Mouse (Mus musculus): ENCODE measurements at regions not wholly inside any gene's neighbourhood (a gene's known extent, or its start where the extent isn't known, plus 50 kb on each side); places are given as distances from the start of the nearest gene placed in this dataset.
"Not testable (repeated sequence)": the region's sequence is repeated elsewhere in the genome, so short reads cannot be mapped to it uniquely, and the experiment has no call there.

DNA sequence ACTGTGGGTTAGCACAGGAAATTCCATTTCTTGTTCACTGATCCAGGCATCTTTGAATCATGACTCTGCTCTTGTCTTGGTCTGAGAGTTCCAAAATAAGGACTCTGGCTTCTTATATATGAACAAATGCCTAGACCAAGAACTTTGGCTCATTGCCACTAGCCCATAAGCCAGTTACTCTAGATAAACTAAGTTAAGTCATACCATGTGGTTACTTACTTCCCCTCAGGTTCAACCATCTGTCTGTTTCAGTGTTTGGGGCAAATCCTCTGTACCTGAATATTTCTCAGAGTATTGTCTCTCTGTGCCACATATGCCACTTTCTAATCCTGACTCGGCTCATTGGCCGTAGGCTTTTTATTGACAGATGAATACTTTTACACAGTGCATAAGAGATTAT, 454.7 kb upstream of the Tbl1xr1 start:
- DNase-seq (ENCODE audit: extremely low spot score), result no peak

DNA sequence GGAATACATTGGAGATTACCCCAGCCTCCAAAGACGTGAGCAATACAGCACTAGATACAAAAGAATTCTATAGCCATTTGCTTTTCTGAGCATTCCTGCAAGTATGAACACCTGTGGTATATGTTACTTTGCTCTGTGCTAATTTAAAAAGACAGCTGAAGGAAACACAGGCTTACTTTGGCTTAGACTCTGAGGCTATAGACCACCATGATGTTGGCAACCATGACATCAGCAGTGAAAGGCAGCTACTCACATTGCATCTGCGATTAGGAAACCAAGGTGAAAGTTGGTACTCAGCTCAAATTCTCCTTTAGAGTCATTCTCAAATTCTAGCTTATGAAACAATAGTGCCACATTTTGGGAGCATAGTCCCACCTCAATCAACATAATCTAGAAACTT, 451.4 kb upstream of the Tbl1xr1 start:
- DNase-seq (ENCODE audit: extremely low spot score), result no peak

DNA sequence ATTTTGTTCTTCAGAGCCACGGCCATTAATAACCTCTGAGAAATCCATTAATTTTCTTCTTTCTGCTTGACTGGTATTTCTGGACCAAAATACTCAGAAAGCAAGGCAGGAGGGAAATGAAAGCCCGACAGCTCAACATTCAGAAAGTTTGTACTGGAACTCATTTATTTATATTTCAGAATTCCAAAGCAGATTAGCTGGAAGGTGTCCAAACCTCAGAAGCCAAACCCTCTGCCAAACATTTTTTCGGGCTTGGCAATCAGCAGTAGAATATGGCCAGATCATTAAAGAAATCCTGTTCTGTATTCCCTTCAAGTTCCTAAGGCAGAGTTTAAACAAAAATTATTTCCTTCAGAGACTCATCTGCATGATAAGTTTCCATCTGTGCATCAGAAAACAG, 450.4 kb upstream of the Tbl1xr1 start:
- no peak for DNase-seq (ENCODE audit: extremely low spot score)

DNA sequence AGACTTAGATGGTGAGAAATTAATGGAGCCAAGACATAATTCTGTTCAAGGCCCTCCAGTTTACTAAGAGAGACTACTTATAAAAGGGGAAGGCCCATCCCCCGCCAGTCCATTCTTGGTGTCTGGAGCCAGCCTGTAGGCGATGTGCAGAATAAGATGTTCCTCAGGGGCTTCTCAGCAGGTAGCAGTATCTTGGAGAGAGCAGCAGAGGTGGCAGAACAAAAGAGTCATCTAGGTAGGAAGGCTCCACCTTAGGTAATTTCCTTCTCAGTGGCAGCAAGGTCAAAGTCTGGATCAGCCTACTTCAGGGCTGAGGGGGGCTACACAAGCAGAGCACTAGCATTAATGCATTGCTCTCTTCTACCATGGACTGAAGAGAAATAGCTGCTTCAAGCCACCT, 449.4 kb upstream of the Tbl1xr1 start:
- not testable (repeated sequence) for DNase-seq (ENCODE audit: extremely low spot score)

DNA sequence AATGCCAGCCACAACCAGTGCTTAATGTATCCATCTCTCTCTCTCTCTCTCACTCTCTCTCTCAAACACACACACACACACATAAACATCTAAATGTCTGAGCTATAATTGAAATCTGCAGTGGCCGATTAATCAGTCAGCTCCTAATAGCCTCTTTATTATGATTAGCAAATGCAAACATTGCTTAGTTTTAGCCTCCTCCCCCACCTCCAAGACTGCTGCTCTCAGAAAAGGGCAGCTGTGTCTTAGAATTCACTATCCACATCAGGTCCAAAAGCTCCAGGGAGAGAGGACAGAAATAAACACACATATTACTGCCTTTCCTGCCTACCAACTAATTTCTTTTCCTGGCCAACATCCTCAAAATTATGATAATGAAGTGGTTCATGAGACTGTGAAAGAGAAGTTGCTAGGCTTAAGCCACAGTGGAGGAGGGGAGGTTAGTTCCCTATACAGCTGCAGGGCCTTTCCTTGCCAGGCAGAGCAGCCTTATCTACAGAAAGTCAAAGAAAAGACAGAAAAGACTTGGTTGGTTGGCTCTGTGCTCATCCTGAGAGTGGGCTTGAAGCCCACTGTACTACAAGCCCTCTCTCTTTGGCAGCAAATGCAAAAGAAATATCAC, 442.7 kb upstream of the Tbl1xr1 start:
- no peak for DNase-seq (ENCODE audit: extremely low spot score)

DNA sequence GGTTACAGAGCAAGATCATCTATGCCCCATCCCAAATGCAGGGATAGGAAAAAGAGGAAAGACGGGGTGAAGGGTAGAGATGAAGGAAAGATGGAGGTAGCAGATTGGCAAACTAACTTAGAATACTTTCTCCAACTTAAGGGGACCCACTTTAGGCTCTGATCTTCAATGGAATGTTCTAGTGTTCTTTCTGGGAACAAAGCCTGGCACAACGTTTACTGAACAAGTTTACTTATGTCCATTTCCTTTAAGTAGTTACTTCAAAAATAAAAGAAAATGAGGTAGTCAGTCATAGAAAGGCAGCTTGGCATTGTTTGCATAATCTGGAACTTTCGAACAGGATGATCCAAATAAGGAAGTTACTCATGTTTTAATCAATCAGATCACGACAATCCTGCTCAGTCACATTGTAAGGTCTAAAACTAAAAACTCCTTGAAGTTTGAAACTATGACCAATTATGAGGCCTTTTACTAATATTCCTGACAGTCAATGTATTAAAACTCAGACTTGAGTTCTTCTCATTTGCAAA, 441.7 kb upstream of the Tbl1xr1 start:
- DNase-seq (ENCODE audit: extremely low spot score), result no peak

DNA sequence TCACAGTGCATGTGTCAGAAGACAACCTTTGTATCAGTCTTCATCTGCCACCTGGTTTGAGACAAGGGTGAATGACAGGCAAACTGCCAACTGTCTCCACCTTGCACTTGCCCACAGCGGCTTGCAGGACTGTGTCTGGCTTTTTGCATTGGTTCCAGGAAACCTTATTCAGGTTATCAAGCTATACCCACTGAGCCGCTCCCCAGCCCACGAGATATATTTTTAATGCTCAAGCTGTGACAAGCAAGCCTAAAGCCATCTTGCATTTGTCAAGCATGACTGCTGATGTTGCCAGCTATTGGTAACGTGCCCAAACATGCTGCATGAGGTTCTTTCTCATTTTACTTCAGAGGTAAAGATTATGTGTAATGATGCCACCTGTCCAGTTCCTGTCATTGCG, 437.6 kb upstream of the Tbl1xr1 start:
- no peak for DNase-seq (ENCODE audit: extremely low spot score)

DNA sequence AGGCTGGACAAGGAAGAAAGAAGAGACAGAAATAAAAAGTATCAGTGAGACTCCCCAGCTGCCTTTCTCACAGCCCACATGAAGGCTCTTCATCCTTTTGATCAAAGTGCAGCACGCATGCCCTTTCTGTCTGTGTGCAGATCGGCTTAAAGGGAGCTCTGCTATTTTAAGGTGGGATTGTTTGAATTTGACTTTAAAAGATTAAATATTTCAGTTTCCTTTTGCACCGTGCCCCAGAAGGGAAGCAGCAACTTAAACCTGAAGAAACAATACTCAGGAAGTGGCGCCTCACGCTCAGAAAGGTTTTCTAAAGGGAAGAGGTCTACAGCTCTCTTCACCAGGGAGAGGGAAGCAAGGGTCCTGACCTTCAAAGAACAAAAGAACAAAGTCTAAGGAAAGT, 436.9 kb upstream of the Tbl1xr1 start:
- DNase-seq (ENCODE audit: extremely low spot score), result no peak

DNA sequence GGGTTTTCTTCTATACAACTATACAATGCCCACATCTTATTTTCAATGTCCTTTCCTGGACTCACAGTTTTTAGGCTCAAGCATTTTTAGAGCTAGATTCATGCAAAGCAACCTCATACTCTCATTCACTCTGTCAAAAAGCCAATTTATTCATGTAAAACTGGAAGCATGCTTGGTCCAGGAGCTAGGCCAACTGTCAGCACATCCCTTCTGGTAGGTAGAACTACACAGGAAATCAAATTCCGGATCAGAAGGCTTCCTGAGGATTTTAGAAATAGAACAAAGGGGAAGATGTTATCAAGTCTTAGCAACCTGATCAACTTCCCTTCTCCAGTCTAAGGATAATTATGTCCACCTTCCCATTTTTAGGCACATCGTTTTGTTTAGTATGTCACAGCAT, 432.4 kb upstream of the Tbl1xr1 start:
- no peak for DNase-seq (ENCODE audit: extremely low spot score)

DNA sequence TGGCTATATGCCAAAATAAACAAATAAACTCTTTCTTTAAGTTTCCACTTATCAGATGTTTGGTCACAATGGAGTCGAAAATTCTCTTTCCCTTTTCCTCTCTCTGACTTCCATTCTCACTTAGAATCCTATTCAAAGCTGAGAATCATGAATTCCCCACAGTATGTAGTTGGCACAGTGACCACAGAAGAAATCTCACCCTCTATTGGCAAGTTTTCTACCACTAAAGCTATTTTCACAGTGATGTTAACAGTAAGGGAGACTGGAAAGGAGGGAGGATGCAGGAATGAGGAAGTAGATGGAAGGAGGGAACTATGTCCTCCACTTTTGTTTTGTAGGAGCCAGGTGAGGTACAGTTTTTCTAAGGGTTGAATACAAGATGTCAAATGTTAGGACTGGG, 431.2 kb upstream of the Tbl1xr1 start:
- DNase-seq (ENCODE audit: extremely low spot score), result no peak

DNA sequence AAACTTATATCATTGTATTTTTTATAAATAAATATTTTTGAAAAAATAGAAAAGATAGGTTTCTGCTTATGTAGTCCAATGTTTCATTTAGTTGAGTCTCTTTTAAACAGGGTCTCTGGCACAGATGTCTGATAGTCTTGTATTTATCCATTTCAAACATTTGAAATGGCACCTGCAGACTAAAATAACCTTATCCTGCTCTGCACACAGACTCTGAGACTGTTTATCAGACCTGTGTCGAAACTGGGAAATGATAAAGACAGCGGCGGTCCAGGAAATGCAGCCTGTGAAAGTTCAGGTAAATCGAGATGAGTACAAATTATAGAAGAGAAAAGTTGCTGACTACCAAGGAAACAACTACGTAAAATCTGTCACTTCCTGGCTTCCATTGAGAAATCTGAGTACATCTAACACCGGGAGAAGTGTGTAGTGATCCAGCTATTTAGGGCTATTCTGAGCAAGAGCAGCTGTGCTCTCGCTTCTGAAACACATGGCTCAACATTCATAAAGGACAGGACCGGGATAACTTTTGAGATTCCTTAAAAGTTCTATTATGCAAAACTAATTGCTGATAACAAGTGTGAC, 426.5 kb upstream of the Tbl1xr1 start:
- no peak for DNase-seq (ENCODE audit: extremely low spot score)

DNA sequence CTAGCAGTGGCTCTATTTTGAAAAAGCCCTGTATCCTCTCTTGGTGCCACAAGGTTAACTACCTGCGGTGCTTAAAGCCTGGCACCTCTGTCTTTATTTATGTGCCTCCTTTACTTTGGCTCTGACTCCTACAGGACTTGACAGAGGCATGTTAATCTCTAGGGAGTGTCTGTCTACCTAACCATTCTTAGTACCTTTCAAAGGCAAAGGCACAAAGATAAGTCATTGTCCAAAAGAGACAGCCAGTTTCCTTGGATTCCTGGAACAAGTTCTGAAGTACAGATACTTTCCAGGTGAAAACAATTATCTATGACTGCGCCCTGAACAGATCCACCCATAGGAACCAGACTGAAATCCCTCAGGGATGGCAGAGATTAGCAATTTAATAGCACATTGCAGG, 421.2 kb upstream of the Tbl1xr1 start:
- no peak for DNase-seq (ENCODE audit: extremely low spot score)

DNA sequence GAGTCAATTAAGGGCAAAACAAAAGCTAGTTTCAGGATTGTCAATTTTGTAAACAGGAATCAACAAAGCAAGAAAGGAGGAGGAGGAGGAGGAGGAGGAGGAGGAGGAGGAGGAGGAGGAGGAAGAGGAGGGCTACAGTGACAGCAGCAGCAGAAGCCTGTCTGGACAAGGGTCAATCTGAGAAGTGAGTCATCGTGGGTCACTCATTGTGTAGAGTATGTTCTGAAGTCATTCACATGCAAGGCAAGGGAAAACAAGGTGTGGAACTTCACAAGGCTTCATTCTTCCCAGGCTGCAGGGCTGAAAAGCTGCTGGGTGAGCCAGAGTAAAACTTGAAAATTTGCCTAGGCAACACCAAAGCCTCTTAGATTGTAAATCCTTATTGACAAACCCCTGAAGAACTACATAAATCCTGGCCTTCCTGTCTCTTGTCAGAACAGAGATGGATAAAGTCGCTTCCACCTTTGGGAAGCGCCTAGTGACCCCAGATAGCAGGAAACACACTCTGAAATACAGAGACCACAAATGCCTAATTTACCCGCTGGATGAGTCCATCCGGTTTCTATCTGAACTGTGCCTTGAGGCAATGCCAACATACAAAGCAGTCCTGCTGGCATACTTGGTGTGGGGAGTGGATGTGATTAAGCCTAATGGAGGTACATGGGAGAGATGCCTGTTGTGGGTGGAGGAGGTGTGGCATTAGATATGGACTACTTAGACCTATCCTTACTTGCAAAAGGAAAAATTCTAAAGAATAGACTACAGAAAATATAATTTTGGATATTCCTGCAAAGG, 408.9 kb upstream of the Tbl1xr1 start:
- no peak for DNase-seq (ENCODE audit: extremely low spot score)

DNA sequence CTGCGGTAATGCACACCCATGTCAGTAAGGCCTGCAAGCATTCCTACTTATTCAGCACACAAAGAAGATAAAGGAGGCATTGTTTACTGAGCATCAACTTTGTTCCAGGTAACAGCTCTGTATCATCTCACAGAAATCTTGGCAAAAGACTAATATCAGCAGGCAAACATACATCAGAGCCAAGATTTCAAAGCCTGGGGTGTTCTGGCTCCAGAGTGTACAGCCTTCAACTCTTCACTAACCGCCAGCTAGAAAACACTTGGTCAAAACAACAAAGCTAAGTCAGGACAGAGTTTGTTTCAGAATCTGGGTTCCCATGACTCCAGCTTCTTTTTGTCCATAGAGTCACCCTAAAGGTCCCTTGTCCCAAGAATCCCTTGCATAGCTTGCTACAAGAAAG, 404.6 kb upstream of the Tbl1xr1 start:
- DNase-seq (ENCODE audit: extremely low spot score), result no peak

DNA sequence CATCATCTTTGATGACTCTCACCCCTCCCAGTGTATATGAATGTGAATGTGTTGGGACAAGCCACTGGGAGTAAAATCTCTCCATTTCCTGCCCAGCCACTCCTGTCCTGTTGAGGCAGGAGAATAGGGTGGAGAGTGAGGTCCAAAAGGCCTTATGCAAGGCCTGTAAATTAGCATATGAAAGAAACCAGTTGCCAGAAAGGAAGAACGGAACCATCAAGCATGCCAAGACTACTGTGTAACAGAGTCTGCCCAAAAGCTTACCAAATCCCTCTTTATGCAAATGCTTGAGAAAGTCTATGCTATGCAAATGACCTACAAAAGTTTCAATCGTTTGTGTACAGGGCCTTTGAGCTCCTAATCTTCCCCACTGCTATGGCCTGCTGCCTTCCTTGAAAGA, 404.0 kb upstream of the Tbl1xr1 start:
- no peak for DNase-seq (ENCODE audit: extremely low spot score)

DNA sequence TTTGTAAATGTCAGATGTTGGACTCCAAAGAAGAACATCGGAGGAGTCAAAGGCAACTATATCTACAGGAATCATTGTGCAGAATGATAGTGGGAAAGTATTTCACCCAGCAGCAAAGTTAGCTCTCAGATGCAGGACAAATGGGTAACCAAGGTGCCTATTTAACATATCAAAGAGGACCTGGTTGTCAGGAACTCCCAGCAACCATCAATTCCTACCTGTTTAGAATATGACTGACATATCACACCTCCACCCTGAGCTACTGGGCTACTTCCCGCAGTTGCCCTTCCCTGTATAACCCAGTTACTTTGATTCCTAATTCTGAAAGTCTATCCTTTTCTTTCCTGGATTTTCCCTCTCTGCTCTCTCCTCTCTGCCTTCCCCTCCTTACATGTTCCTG, 403.0 kb upstream of the Tbl1xr1 start:
- no peak for DNase-seq (ENCODE audit: extremely low spot score)

DNA sequence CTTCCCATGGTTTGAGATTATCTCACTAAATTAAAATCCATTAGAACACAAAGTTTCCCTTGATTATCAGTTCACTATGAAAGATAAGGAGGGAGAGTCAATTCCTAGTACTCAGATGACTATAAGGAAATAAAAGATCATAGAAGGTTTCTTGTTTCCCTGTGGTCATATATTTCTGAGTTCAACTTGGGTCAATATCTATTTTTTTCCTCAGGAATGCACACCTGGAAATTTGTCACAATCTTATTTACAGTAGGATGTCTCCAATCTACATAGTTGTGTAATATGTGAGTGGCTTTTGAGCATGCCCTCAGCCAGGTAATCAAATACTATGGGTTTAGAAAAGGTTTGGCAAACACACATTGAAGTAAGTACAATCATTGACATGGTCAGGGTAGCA, 398.2 kb upstream of the Tbl1xr1 start:
- DNase-seq (ENCODE audit: extremely low spot score), result no peak

DNA sequence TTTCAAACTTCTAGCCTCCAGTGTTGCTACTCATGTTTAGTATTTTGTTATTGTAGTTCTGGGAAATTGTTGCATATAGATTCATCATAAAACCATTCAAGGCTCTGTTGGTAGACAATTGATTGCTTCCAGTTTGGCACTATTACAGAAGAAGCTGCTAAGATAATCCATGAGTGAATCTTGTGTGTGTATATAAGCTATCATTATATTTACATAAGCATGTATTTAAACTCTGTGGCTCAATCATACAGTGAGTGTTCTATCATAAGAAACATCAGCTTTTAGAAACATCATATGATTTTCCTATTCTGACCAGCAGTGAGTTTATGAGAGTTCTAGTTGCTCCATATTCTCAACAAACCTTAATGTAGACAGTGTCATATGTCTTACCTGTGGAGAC, 397.7 kb upstream of the Tbl1xr1 start:
- DNase-seq (ENCODE audit: extremely low spot score), result no peak

DNA sequence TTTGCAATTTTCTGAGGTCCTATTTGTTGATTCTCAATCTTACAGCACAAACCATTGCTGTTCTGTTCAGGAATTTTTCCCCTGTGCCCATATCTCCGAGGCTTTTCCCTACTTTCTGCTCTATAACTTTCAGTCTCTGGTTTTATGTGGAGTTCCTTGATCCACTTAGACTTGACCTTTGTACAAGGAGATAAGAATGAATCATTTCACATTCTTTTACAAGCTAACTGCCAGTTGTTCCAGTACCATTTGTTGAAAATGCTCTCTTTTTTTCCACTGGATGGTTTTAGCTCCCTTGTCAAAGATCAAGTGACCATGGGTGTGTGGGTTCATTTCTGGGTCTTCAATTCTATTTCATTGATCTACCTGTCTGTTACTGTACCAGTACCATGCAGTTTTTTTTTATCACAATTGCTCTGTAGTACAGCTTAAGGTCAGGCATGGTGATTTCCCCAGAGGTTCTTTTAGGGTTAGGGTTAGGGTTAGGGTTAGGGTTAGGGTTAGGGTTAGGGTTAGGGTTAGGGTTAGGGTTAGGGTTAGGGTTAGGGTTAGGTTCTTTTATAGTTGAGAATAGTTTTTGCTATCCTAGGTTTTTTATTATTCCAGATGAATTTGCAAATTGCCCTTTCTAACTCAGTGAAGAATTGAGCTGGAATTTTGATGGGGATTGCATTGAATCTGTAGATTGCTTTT, 378.3 kb upstream of the Tbl1xr1 start:
- DNase-seq (ENCODE audit: extremely low spot score), result not testable (repeated sequence)

DNA sequence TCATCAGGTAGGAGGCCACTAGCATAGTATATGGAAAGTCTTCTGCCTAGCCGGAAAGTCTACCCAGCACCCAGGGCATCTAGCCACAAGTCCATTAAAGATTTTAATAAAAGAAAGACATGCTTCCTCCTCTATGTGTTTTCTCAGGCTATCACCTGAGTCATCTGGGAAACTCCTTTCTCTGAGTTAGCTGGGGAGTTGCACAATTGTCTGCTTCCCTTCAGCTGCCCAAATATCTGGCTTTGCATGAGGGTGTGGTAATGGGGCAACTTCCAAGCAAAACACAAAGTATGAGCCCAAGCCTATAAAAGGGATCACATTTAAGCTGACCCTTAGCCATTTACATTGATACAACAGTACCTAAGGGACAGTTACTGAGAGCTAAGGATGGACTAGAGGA, 376.9 kb upstream of the Tbl1xr1 start:
- DNase-seq (ENCODE audit: extremely low spot score), result no peak

DNA sequence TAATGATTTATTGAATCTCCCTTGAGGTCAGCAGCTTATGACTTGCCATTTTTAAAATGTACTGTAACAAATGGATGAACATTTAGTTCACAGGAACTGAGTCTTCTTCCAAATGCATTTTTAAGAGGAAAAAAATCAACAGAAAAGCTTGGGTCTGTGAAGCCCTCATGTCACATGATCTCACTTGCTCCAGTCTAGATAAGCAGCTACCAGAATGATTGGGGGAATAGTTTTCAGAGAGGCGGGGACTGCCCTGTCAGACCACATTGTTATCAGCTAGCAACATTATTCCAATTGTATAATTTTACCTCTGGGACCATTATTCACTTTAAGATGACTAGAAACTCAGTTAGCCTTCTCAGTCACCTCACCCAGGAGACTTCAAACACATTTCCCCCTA, 376.1 kb upstream of the Tbl1xr1 start:
- no peak for DNase-seq (ENCODE audit: extremely low spot score)

DNA sequence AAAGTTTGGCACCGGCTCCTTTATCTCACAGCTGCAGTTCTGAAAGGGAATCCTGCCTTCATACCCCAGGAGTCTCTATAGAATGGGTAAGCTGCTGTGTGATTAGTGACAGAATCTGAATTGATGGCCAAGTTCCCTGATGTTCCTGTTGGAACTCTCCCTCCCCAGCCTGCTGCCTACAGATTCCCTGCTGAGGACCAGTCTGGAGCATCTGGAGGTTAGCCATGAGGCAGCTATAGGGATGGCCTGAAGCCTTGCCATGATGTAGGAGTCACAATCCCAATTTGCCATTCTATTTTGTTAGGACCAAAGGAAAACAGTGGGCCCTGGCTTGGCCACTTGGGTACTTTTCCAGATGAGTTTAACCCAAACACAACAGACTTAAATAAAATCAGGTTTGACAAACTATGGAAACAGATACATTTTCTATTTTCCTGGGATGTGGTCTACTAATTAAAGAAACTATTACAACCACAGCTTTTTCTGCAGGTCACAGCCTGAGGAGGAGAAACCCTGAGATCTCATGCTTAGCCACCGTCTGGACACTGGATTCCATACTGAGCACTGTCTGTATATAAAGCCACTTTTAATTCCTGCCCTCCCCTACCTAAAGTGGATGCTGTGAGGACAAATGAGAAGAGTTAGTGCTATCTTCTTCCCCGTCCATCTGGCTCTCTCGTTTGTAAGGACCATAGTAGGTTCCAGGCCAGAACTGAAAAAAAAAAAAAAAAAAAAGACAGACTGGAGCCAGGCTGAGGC, 349.5 kb upstream of the Tbl1xr1 start:
- no peak for DNase-seq (ENCODE audit: extremely low spot score)
